Mouse (Mus musculus) midbrain, embryonic 16.5 days (tissue): ENCODE data around the gene Kifc5b. TPM values are rescaled to one million over a fixed set of nuclear protein-coding genes. Genes with fewer than 3 reads are reported as not detected.
A peak's percentile ranks its signal among the peaks of the same experiment; 100 is the strongest.
"Not testable (repeated sequence)": the region's sequence is repeated elsewhere in the genome, so short reads cannot be mapped to it uniquely, and the experiment has no call there.

Experiments
- ATAC-seq: fragments of 200-750 bp; cut with Nextera tagmentation; 2 replicates; pipeline ENCODE4 v1.8.0; 2017; ENCODE audit warnings: moderate TSS enrichment
- H3K27ac ChIP-seq: fragments of 300-500 bp; sonication (generic); 2 replicates; pipeline ENCODE4 v1.5.1; 2014; ENCODE audit warnings: mild to moderate bottlenecking, low read length, mixed read lengths
- H3K27me3 ChIP-seq: fragments of 300-500 bp; sonication (generic); 2 replicates; pipeline ENCODE4 v1.6.1; 2014; ENCODE audit warnings: low read depth, low read length, mixed read lengths; ENCODE audit not compliant: control insufficient read depth, insufficient read depth
- H3K36me3 ChIP-seq: fragments of 300-500 bp; sonication (generic); 2 replicates; pipeline ENCODE4 v1.6.1; 2014; ENCODE audit warnings: mild to moderate bottlenecking, low read length, moderate library complexity, mixed read lengths; ENCODE audit not compliant: control insufficient read depth, insufficient read depth
- H3K4me1 ChIP-seq: fragments of 300-500 bp; sonication (generic); 2 replicates; pipeline ENCODE4 v1.6.1; 2014; ENCODE audit warnings: mild to moderate bottlenecking, low read length, mixed read lengths; ENCODE audit not compliant: control insufficient read depth, insufficient read depth
- H3K4me2 ChIP-seq: fragments of 300-500 bp; sonication (generic); 2 replicates; pipeline ENCODE4 v1.6.1; 2014; ENCODE audit warnings: mild to moderate bottlenecking, low read length, mixed read lengths
- H3K4me3 ChIP-seq: fragments of 300-500 bp; sonication (generic); 2 replicates; pipeline ENCODE4 v1.5.1; 2014; ENCODE audit warnings: low read depth, mild to moderate bottlenecking, low read length, moderate library complexity, mixed read lengths
- H3K9ac ChIP-seq: fragments of 300-500 bp; sonication (generic); 2 replicates; pipeline ENCODE4 v1.6.1; 2014; ENCODE audit warnings: low read depth, low read length, mixed read lengths
- H3K9me3 ChIP-seq: fragments of 300-500 bp; sonication (generic); replicated peaks from 2 replicates; pipeline ENCODE4 v1.6.1; 2014; ENCODE audit warnings: mild to moderate bottlenecking, low read length, mixed read lengths; ENCODE audit not compliant: control insufficient read depth, poor library complexity, severe bottlenecking
- WGBS: fragments of 180-500 bp; shearing (Covaris S2); extraction: QIAGEN DNeasy Blood & Tissue Kit; methylation state at CpG from one replicate; pipeline ENCODE4 v1.1.7; 2014; 5-methylcytosine and 5-hydroxymethylcytosine counted together
- polyA plus RNA-seq: library from polyadenylated mRNA; unstranded; fragments of >200 nt; fragmentation: Nextera tagmentation; extraction: Ambion mirVana; gene quantifications from 2 replicates; pipeline ENCODE4 v1.2.1, GENCODE M21; 2015

The Kifc5b gene
- polyA plus RNA-seq, 1 experiment from 2014 or later = 2.3 TPM

DNA sequence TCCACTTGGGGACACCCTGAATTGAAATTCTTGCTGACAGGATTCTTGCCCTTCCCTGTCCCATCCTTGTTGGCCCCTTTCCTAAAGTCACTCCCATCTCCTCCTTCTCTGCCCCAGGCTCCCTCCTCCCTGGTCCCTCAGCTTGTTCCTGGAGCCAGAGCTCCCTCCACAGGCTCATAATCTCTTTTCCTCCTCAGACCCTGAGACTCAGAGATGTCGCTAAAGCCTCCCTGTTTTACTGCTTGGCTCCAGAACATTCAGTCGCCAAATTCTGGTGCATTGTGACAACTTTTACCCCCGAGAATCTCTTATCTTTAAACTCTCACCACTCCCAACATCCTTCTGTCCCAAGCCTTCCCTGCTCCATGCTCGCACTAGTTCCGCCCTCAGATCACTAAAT, 12.6 kb upstream of the Kifc5b start:
- no peaks in the 10 kb centered on the region for H3K9me3 ChIP-seq
- no peak for ATAC-seq
- H3K27me3 ChIP-seq = no peaks in the 10 kb centered on the region
- H3K9ac ChIP-seq = no peak overlapping the region
- H3K27ac ChIP-seq = no peak overlapping the region
- H3K36me3 ChIP-seq = no peaks in the 10 kb centered on the region
- H3K4me2 ChIP-seq = no peak overlapping the region
- no peaks in the 10 kb centered on the region for H3K4me1 ChIP-seq
- WGBS = 66% methylated on average over 5 of the region's 5 CpGs
- H3K4me3 ChIP-seq = no peak overlapping the region

DNA sequence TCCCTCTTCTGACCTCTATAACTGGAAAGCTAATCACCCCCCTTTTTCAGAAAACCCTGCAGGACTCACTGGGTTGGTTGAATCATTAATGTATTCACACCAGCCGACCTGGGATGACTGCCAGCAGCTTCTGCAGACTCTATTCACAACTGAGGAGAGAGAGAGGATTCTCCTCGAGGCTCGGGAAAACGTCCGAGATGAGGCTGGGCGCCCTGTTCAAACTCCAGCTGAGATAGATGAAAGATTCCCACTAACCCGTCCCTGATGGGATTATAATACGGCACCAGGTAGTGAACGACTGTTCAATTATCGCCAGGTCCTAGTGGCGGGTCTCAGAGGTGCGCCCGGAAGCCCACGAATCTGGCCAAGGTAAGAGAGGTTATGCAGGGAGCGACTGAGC, 9.4 kb upstream of the Kifc5b start:
- H3K4me2 ChIP-seq, H3K36me3 ChIP-seq, H3K9me3 ChIP-seq, H3K4me3 ChIP-seq, H3K9ac ChIP-seq, ATAC-seq, H3K27ac ChIP-seq, H3K27me3 ChIP-seq, H3K4me1 ChIP-seq: not testable (repeated sequence)
- WGBS = 76% methylated on average over 14 of the region's 15 CpGs

DNA sequence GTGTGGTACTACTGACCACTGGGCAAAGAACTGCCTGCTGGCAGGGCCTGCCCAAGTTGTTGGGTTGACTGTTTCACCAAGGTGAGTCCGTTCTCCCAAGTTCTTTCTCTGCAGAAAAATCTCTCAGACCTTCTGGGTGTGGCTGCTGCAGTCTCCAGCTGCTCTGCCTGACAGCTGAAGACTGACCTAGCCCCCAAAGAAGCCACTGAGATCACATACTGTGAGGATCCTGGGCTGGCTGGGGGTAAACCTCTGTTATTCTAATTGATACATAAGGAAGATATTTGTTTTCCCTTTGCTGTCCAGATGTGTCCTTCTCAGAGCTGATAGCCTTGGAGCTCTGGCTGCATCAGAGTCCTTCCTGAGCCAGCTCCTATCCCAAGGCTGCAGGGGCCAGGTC, 1.6 kb upstream of the Kifc5b start:
- no peak for ATAC-seq
- Histone ChIP-seq H3K27ac (no peak overlapping the region), H3K4me2 (no peak overlapping the region), H3K27me3 (no peaks in the 10 kb centered on the region), H3K9ac (no peak overlapping the region), H3K4me1 (peaks cover 4% of the 10 kb centered on the region), H3K9me3 (no peaks in the 10 kb centered on the region), H3K4me3 (no peak overlapping the region), H3K36me3 (no peaks in the 10 kb centered on the region)
- 43% methylated on average over 1 of the region's 1 CpGs for WGBS

DNA sequence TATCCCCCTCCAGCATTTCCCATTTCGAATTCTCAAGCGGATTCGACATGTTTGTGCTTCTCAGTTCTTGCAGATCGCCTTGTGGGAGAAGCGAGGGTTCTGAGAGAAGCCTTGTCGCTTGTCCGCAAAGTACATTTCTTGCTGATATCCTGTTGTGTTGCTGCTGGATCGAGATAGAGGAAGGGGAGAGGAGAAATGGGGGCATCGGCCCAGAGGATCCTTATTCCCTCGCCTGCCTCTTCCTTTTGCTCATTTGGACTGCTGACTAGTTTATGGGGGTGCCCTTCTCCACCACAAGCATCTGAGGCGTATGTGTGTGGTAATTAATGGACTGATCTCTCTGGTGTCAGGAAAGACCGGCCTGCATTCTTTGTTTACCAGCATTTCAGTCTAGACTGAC, 669 bp downstream of the Kifc5b start:
- H3K36me3 ChIP-seq, H3K27ac ChIP-seq, H3K4me1 ChIP-seq, ATAC-seq, H3K27me3 ChIP-seq, H3K9me3 ChIP-seq: not testable (repeated sequence)
- 3% methylated on average over 11 of the region's 12 CpGs for WGBS
- peak overlapping the region; percentile 74 for H3K4me2 ChIP-seq
- H3K4me3 ChIP-seq = peak overlapping the region; percentile 63
- H3K9ac ChIP-seq = peak overlapping the region; percentile 61; the same call in 1 of the 2 replicates

DNA sequence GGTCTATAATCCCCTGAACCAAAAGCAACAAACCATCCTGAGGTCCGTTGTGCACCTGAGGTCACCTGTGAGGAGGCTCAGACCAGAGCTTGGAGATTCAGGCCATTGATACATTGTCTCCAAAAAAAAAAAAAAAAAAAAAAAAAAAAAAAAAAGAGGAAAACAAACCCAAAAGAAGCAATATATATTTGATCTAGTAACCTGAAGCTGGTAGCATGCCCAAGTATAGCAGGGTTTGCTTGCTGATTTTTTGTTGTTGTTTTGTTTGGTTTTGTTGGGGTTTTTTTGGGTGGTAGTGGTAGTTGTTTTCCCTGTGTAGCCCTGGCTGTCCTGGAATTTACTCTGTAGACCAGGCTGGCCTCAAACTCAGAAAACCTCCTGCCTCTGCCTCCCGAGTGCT, 1.5 kb downstream of the Kifc5b start:
- Histone ChIP-seq H3K4me1 (peaks cover 4% of the 10 kb centered on the region), H3K4me3 (no peak overlapping the region), H3K4me2 (no peak overlapping the region)

DNA sequence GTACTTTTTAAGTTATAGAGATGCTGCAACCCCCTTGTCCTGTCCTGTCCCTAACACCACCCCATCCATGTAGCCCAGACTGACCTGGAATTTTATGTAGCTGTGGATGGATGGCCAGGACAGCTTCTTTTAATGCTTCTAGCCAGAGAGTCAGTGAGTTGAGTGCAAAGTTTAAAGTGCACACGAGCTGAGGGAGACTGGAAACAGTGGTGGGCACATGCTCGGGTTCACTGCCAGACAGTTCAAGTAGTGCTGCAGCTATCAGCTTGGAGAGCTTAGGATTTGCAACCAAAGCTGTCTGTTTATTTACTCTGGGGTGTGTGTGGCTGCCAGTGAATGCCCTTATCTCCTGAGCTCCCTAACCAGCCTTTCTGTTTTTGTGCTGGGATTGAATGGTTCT, 2.6 kb downstream of the Kifc5b start:
- not testable (repeated sequence) for H3K27ac ChIP-seq, H3K36me3 ChIP-seq, H3K9ac ChIP-seq, H3K4me2 ChIP-seq, H3K4me1 ChIP-seq, ATAC-seq, H3K27me3 ChIP-seq, H3K9me3 ChIP-seq, H3K4me3 ChIP-seq
- WGBS = 82% methylated on average over 2 of the region's 2 CpGs

More for the DNA sequence above, 1.5 kb downstream of the Kifc5b start:
- Histone ChIP-seq H3K9me3 (no peaks in the 10 kb centered on the region), H3K27me3 (no peaks in the 10 kb centered on the region), H3K27ac (no peak overlapping the region), H3K9ac (no peak overlapping the region), H3K36me3 (no peaks in the 10 kb centered on the region)
- WGBS = 81% methylated on average over 2 of the region's 2 CpGs
- no peak for ATAC-seq

DNA sequence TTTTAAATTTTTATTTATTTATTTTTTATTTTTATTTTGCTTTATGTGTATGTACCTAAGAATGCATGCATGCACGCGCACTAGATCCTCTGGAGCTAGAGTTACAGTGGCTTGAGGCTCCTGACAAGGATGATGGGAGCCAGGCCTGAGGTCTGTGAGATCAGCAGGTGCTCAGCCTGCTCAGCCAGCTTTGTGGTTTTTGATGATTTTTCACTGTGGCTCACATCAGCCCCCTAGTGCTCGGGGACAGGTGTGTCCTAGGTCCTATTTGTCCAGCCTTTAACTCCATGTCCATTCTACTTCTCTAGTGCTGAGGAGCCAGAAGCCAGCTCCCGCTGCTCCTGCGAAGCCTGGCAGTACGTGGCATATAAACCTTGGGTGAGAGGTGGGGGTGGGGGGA, 5.5 kb downstream of the Kifc5b start:
- 92% methylated on average over 5 of the region's 6 CpGs for WGBS
- not testable (repeated sequence) for H3K27ac ChIP-seq, H3K4me2 ChIP-seq, H3K4me1 ChIP-seq, H3K4me3 ChIP-seq, H3K27me3 ChIP-seq, ATAC-seq, H3K9me3 ChIP-seq, H3K9ac ChIP-seq, H3K36me3 ChIP-seq

DNA sequence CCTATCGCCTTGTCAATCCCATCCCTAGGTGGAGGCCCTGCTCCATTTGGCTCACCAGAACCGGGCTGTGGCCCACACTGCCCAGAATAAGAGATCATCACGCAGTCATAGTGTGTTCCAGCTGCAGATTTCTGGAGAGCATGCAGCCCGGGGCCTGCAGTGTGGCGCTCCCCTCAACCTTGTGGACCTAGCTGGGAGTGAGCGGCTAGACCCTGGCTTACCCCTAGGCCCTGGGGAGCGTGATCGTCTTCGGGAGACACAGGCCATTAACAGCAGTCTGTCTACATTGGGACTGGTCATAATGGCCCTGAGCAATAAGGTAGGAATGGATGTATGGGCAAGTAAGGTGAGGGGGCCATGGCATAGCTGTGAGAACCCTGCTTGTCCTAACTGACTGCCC, 8.5 kb downstream of the Kifc5b start:
- not testable (repeated sequence) for H3K4me1 ChIP-seq, ATAC-seq, H3K9me3 ChIP-seq, H3K27me3 ChIP-seq, H3K4me2 ChIP-seq, H3K9ac ChIP-seq, H3K36me3 ChIP-seq, H3K27ac ChIP-seq, H3K4me3 ChIP-seq
- WGBS = 95% methylated on average over 9 of the region's 9 CpGs

DNA sequence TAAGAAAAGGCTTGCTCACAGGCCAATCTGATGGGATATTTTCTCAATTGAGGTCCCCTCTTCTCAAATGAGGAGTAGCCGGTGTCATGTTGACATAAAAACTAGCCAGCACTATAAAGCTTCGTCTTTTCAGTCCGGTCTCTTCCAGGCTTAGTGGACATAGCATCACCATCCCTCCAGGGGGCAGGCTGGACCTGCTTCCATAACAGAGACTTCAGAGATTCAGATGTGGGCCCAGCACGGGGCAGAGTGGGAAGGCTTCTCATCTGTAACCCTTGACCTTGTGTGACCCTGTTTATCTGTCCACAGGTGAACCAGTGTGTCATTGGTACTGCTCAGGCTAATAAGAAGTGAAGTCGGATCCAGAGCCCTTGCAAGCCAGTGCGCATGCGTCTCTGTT, 14.9 kb downstream of the Kifc5b start:
- 65% methylated on average over 7 of the region's 7 CpGs for WGBS
- H3K9me3 ChIP-seq, H3K4me2 ChIP-seq, H3K4me3 ChIP-seq, H3K27me3 ChIP-seq, H3K9ac ChIP-seq, H3K27ac ChIP-seq: not testable (repeated sequence)
- peaks cover 14% of the 10 kb centered on the region for H3K4me1 ChIP-seq
- ATAC-seq = 0 out of 2 replicates have a peak, but pooled peaks have one; percentile 7
- H3K36me3 ChIP-seq = peaks cover 10% of the 10 kb centered on the region
